Mouse (Mus musculus) CH12.LX (cell line): ENCODE data around the gene Tbx3. TPM values are rescaled to one million over a fixed set of nuclear protein-coding genes. Genes with fewer than 3 reads are reported as not detected.

Source experiments
- DNase-seq: peaks from one replicate; pipeline ENCODE4 v3.0.0-alpha.2; 2013; ENCODE audit errors: extremely low read depth
- H3K27ac ChIP-seq: 2 replicates; pipeline ENCODE4 v1.5.1; 2012; ENCODE audit warnings: low read depth, mild to moderate bottlenecking, control low read depth, moderate library complexity; ENCODE audit not compliant: insufficient read depth
- H3K27me3 ChIP-seq: replicated peaks from 2 replicates; pipeline ENCODE3; 2012; ENCODE audit warnings: inconsistent platforms
- H3K36me3 ChIP-seq, 2 experiments: replicated peaks in 1 of 2; 2 replicates each; pipeline versions ENCODE3 to v1.6.1; 2012; ENCODE audit warnings: inconsistent platforms in 1 of 2, low read length in 1 of 2, mild to moderate bottlenecking in 1 of 2, mixed read lengths in 1 of 2, moderate library complexity in 1 of 2; ENCODE audit not compliant: control insufficient read depth in 1 of 2, insufficient read depth in 1 of 2
- H3K4me1 ChIP-seq, 2 experiments: 2 replicates each; pipeline ENCODE4 v1.6.1; 2012; ENCODE audit warnings: inconsistent platforms in 1 of 2, moderate library complexity in 1 of 2; ENCODE audit not compliant: insufficient read depth in 2 of 2, control insufficient read depth in 1 of 2
- H3K4me2 ChIP-seq: 2 replicates; pipeline ENCODE4 v1.6.1; 2012; ENCODE audit warnings: low read depth, mild to moderate bottlenecking, control low read depth; ENCODE audit not compliant: poor library complexity, insufficient read depth, severe bottlenecking
- H3K4me3 ChIP-seq, 3 experiments: fragments of 150-350 bp in 1 of 3; sonication (generic) in 1 of 3; replicated peaks in 1 of 3; 2 replicates each; pipeline versions ENCODE3 to v1.5.1; 2011 to 2012; ENCODE audit warnings: low read depth in 2 of 3, low read length in 2 of 3, mild to moderate bottlenecking in 2 of 3, moderate library complexity in 2 of 3, control low read depth in 1 of 3, improper control_type of control experiment in 1 of 3, inconsistent platforms in 1 of 3, mixed read lengths in 1 of 3; ENCODE audit not compliant: poor library complexity in 1 of 3
- H3K79me2 ChIP-seq: replicated peaks from 2 replicates; pipeline ENCODE4 v1.6.1; 2012; ENCODE audit warnings: mild to moderate bottlenecking, moderate library complexity; ENCODE audit not compliant: control insufficient read depth, poor library complexity, insufficient read depth, severe bottlenecking; ENCODE audit errors: extremely low read depth
- H3K9ac ChIP-seq: 2 replicates; pipeline ENCODE4 v1.6.1; 2012; ENCODE audit warnings: low read depth, mild to moderate bottlenecking, control low read depth, moderate library complexity; ENCODE audit not compliant: insufficient read depth
- H3K9me3 ChIP-seq: replicated peaks from 2 replicates; pipeline ENCODE3; 2012; ENCODE audit warnings: low read length, inconsistent platforms, mixed read lengths
- CHD2 ChIP-seq: IDR thresholded peaks from 2 replicates; pipeline ENCODE4 v1.6.1; 2011; ENCODE audit warnings: low read length, improper control_type of control experiment
- CTCF ChIP-seq, 2 experiments: IDR thresholded peaks in 1 of 2; conservative IDR thresholded peaks in 1 of 2; 2 replicates each; pipeline ENCODE4 v1.5.1; 2011 to 2012; ENCODE audit warnings: low read depth in 2 of 2, low read length in 2 of 2, improper control_type of control experiment in 1 of 2, inconsistent platforms in 1 of 2, mild to moderate bottlenecking in 1 of 2, moderate library complexity in 1 of 2
- E2F4 ChIP-seq: IDR thresholded peaks from 2 replicates; pipeline ENCODE4 v1.6.1; 2011; ENCODE audit warnings: low read depth, low read length, improper control_type of control experiment; ENCODE audit not compliant: insufficient replicate concordance
- ELF1 ChIP-seq: IDR thresholded peaks from 2 replicates; pipeline ENCODE4 v1.6.1; 2014; ENCODE audit warnings: low read depth, mild to moderate bottlenecking, inconsistent platforms, low read length, improper control_type of control experiment
- EP300 ChIP-seq: IDR thresholded peaks from 2 replicates; pipeline ENCODE4 v1.6.1; 2011; ENCODE audit warnings: low read length, improper control_type of control experiment
- ETS1 ChIP-seq: conservative IDR thresholded peaks from 2 replicates; pipeline ENCODE4 v1.6.1; 2012; ENCODE audit warnings: low read depth, mild to moderate bottlenecking, inconsistent platforms, low read length, improper control_type of control experiment, moderate library complexity
- IRF4 ChIP-seq: IDR thresholded peaks from 2 replicates; pipeline ENCODE4 v1.6.1; 2014; ENCODE audit warnings: low read depth, mild to moderate bottlenecking, inconsistent platforms, low read length, improper control_type of control experiment
- JUN ChIP-seq: IDR thresholded peaks from 2 replicates; pipeline ENCODE4 v1.6.1; 2011; ENCODE audit warnings: low read depth, mild to moderate bottlenecking, low read length, improper control_type of control experiment, moderate library complexity; ENCODE audit not compliant: insufficient read depth
- JUND ChIP-seq: conservative IDR thresholded peaks from 2 replicates; pipeline ENCODE4 v1.6.1; 2011; ENCODE audit warnings: low read depth, low read length, improper control_type of control experiment
- KAT2A ChIP-seq: IDR thresholded peaks from 2 replicates; pipeline ENCODE4 v1.6.1; 2012; ENCODE audit warnings: low read length, improper control_type of control experiment, inconsistent platforms; ENCODE audit not compliant: insufficient replicate concordance
- MAX ChIP-seq: IDR thresholded peaks from 2 replicates; pipeline ENCODE4 v1.6.1; 2011; ENCODE audit warnings: low read length, improper control_type of control experiment
- MAZ ChIP-seq: IDR thresholded peaks from 2 replicates; pipeline ENCODE4 v1.6.1; 2012; ENCODE audit warnings: low read depth, mild to moderate bottlenecking, inconsistent platforms, low read length, improper control_type of control experiment, moderate library complexity
- MEF2A ChIP-seq: IDR thresholded peaks from 2 replicates; pipeline ENCODE4 v1.6.1; 2014; ENCODE audit warnings: low read depth, mild to moderate bottlenecking, inconsistent platforms, low read length, improper control_type of control experiment, borderline replicate concordance
- MYC ChIP-seq: IDR thresholded peaks from 2 replicates; pipeline ENCODE4 v1.6.1; 2011; ENCODE audit warnings: low read depth, mild to moderate bottlenecking, improper control_type of control experiment, low read length
- PAX5 ChIP-seq: IDR thresholded peaks from 2 replicates; pipeline ENCODE4 v1.6.1; 2012; ENCODE audit warnings: low read length, inconsistent platforms, mixed read lengths
- RCOR1 ChIP-seq: conservative IDR thresholded peaks from 2 replicates; pipeline ENCODE4 v1.6.1; 2012; ENCODE audit warnings: low read depth, mild to moderate bottlenecking, inconsistent platforms, low read length, improper control_type of control experiment
- TCF12 ChIP-seq: IDR thresholded peaks from 2 replicates; pipeline ENCODE4 v1.6.1; 2014; ENCODE audit warnings: low read depth, mild to moderate bottlenecking, inconsistent platforms, low read length, improper control_type of control experiment
- USF1 ChIP-seq: IDR thresholded peaks from 2 replicates; pipeline ENCODE4 v1.6.1; 2014; ENCODE audit warnings: low read depth, mild to moderate bottlenecking, inconsistent platforms, low read length, improper control_type of control experiment
- USF2 ChIP-seq: conservative IDR thresholded peaks from 2 replicates; pipeline ENCODE4 v1.6.1; 2011; ENCODE audit warnings: low read depth, low read length, improper control_type of control experiment
- ZKSCAN1 ChIP-seq: IDR thresholded peaks from 2 replicates; pipeline ENCODE4 v1.6.1; 2012; ENCODE audit warnings: low read depth, inconsistent platforms, low read length, improper control_type of control experiment, borderline replicate concordance
- ZNF384 ChIP-seq: IDR thresholded peaks from 2 replicates; pipeline ENCODE4 v1.6.1; 2012; ENCODE audit warnings: low read depth, low read length, improper control_type of control experiment, inconsistent platforms
- dilution Hi-C: fragments of 300-500 bp; cut with MboI; formaldehyde crosslinking; loops from 2 replicates; pipeline ENCODE4 v1.14.3; 2020; ENCODE audit warnings: low sequenced_read_pairs; ENCODE audit not compliant: extremely low pct_unique_long_range_greater_than_20kb, extremely low pct_ligation_motif_present
- in situ Hi-C: fragments of 300-500 bp; cut with MboI; formaldehyde crosslinking; loops from 3 replicates; pipeline ENCODE4 v1.14.3; 2019; ENCODE audit warnings: low sequenced_read_pairs, low pct_ligation_motif_present, low pct_unique_long_range_greater_than_20kb, mixed read lengths
- polyA plus RNA-seq: library from polyadenylated mRNA; unstranded; fragments of >175 nt; gene quantifications from 2 replicates; pipeline ENCODE4 v1.2.1, GENCODE M21; 2012; ENCODE audit warnings: low read depth; ENCODE audit not compliant: insufficient read length
- total RNA-seq, 2 experiments: library from RNA; depleted of rRNA; stranded (reverse); fragments of 300-350 nt in 1 of 2; fragments of >200 nt in 1 of 2; gene quantifications; 2 replicates each; pipeline ENCODE4 v1.2.3; 2012 to 2014

Gene Tbx3
- total and polyA plus RNA-seq, 3 experiments, result not detected

GRCm38 (mm10) chr5:119628746-119629327 is 41.6 kb upstream of the Tbx3 start:
- TF ChIP-seq EP300, result no peak
- TF ChIP-seq JUND, result no peak
- no peak for TF ChIP-seq CTCF (conservative IDR thresholded peaks at IDR 0.05 in 1 of 2, IDR thresholded peaks at IDR 0.05 in 1 of 2; ENCODE audit: low read depth in 2 of 2, low read length in 2 of 2)
- TF ChIP-seq JUN, result no peak
- TF ChIP-seq KAT2A, result no peak
- no peak for TF ChIP-seq MYC
- TF ChIP-seq PAX5, result no peak
- no peak for TF ChIP-seq ETS1
- TF ChIP-seq ZKSCAN1, result no peak
- no peak for TF ChIP-seq ZNF384
- TF ChIP-seq MAX, result no peak
- TF ChIP-seq E2F4, result no peak
- dilution Hi-C loops (no loop called here), in situ Hi-C loops (no loop called here)
- Histone ChIP-seq H3K79me2 (no peaks in the 10 kb centered on the region), H3K27ac (no peak overlapping the region), H3K4me2 (no peak overlapping the region), H3K9me3 (peaks cover 85% of the 10 kb centered on the region), H3K36me3 (no peaks in the 10 kb centered on the region), H3K27me3 (no peaks in the 10 kb centered on the region), H3K9ac (no peak overlapping the region), H3K4me3 (no peak overlapping the region), H3K4me1 (no peaks in the 10 kb centered on the region)
- DNase-seq, result no peak

DNA sequence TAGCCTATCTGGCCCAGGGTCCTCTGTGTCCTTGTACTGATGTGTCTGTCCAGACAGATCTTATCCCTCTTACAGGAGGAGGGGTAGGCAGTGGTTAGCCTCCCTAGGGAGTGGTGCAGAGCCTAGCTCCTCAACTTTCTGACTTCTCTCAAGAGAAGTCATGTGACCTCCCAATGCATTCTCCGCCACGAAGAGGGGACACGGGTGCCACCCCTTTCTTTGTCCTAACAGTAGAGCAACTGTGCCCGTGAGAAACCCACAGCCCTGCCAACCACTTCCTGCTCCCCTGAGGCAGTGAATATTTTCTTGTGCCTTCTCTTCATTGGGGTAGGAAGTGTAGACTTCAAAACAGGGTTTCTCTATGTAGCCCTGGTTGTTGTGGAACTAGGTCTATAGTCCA is 36.9 kb upstream of the Tbx3 start:
- Histone ChIP-seq H3K4me2 (no peak overlapping the region), H3K9ac (no peak overlapping the region), H3K27ac (no peak overlapping the region), H3K4me3 (no peak overlapping the region), H3K36me3 (no peaks in the 10 kb centered on the region), H3K9me3 (peaks cover 86% of the 10 kb centered on the region), H3K27me3 (no peaks in the 10 kb centered on the region), H3K4me1 (no peaks in the 10 kb centered on the region), H3K79me2 (no peaks in the 10 kb centered on the region)
- DNase-seq, result no peak
- TF ChIP-seq IRF4, result no peak
- TF ChIP-seq RCOR1, result no peak
- dilution Hi-C loops, result no loop called here
- in situ Hi-C loops, result no loop called here

DNA sequence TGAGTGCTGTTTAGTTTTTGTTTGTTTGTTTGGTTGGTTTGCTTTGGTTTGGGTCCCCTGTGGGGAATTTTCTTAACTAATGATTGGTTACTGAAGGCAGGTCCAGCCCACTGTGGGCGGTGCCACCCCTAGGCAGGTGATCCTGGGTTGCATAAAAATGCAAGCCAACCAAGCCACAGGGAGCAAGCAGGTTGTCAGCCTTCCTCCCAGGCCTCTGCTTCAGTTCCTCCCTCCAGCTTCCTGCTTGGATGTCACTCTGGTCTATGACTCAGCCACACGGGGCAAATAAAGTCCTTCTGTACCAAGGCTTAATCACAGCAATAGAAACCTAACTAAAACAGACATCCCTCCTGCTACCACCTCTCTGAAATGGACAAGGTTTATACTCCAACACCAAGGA is 35.6 kb upstream of the Tbx3 start:
- H3K9ac ChIP-seq, result no peak overlapping the region
- no peak overlapping the region for H3K4me2 ChIP-seq
- TF ChIP-seq KAT2A, result no peak
- TF ChIP-seq MEF2A, result no peak
- TF ChIP-seq JUN, result no peak
- TF ChIP-seq USF2, result no peak
- no peak for TF ChIP-seq JUND
- TF ChIP-seq CHD2, result no peak
- no peak for TF ChIP-seq USF1
- TF ChIP-seq ELF1, result no peak
- TF ChIP-seq MAZ, result no peak
- no peak for TF ChIP-seq ZKSCAN1
- no peak for TF ChIP-seq TCF12
- H3K79me2 ChIP-seq, result no peaks in the 10 kb centered on the region
- in situ Hi-C loops (no loop called here), dilution Hi-C loops (no loop called here)
- no peak overlapping the region for H3K4me3 ChIP-seq
- H3K9me3 ChIP-seq, result peaks cover 87% of the 10 kb centered on the region
- H3K36me3 ChIP-seq, result no peaks in the 10 kb centered on the region
- no peaks in the 10 kb centered on the region for H3K4me1 ChIP-seq
- DNase-seq, result no peak
- H3K27ac ChIP-seq, result no peak overlapping the region
- H3K27me3 ChIP-seq, result no peaks in the 10 kb centered on the region
